Mouse (Mus musculus): ENCODE measurements around the gene Olfr1109. TPM values are rescaled to one million over a fixed set of nuclear protein-coding genes. Genes with fewer than 3 reads are reported as not detected.

The Olfr1109 gene
- not detected in 2 replicates for polyA plus RNA-seq (2012; rRNA removed)

DNA sequence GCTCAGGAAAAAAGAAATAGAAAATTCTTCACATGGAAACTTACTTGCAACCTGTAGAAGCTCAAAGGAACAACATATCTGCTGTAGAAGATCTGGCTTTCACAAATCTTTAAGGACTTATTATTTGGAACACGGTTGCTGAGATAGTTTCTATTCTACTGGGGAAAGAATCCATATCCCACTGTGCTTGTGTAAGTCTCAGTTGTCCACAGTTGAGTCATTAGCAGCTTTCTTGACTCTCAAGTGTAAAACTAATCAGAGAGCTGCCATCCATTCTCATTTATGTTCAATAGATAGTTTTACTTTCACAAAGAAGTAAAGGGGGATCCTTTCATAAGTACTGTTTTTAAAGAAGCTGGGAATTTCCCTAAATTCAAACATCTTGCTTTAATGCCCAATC, at the start of gene Olfr1109:
Olfr1109 (minus strand) TSS at position 101 of the 400 bp plus-strand sequence.
- no peaks in the 10 kb centered on the region for H3K36me3 ChIP-seq (ENCODE audit: control insufficient read depth, insufficient read depth, low read length)
- H3K27me3 ChIP-seq (ENCODE audit: control insufficient read depth, insufficient read depth, low read length) = no peaks in the 10 kb centered on the region
- H3K4me3 ChIP-seq (ENCODE audit: low read depth, low read length) = no peak within 1 kb of the TSS
- TF ChIP-seq POLR2A (IDR thresholded peaks at IDR 0.05; ENCODE audit: low read depth, low read length) (no peak), CTCF (IDR thresholded peaks at IDR 0.05; ENCODE audit: extremely low read depth, insufficient read length, insufficient replicate concordance, low read depth, low read length) (no peak)
- H3K27ac ChIP-seq (ENCODE audit: insufficient read depth, low read depth, low read length) = no peak within 1 kb of the TSS
- H3K4me1 ChIP-seq (ENCODE audit: control insufficient read depth, insufficient read depth, insufficient read length, low read length) = no peaks in the 10 kb centered on the region
- 62% methylated on average over 1 of the region's 1 CpGs for WGBS

DNA sequence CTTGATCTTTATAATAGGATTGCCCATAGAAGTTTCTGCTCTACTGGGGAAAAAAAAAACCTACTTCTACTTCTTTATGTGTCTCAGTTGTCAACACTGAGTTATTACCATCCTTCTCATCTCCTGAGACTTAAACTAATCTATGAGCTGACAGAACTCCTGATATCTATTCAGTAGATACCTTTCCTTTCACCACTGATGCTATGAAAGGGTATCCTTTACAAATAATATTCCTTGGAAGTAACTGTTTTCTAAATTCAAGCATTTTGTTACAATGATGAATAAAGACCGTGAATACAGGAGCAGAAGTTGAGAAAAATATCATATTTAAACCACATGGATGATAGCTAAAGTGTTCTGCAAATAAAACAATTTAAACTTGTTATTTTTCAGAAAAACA, 44.4 kb upstream of the Olfr1109 start, which contains the start of gene Olfr1110:
Olfr1110 (minus strand) TSS at position 101 of the 400 bp plus-strand sequence.
- Histone ChIP-seq H3K27ac (ENCODE audit: insufficient read depth, low read depth, low read length) (no peak within 1 kb of the TSS), H3K4me1 (ENCODE audit: control insufficient read depth, insufficient read depth, insufficient read length, low read length) (no peaks in the 10 kb centered on the region), H3K4me3 (ENCODE audit: low read depth, low read length) (no peak within 1 kb of the TSS), H3K27me3 (ENCODE audit: control insufficient read depth, insufficient read depth, low read length) (no peaks in the 10 kb centered on the region), H3K36me3 (ENCODE audit: control insufficient read depth, insufficient read depth, low read length) (no peaks in the 10 kb centered on the region)
- 76% methylated on average over 1 of the region's 1 CpGs for WGBS
- TF ChIP-seq CTCF (IDR thresholded peaks at IDR 0.05; ENCODE audit: extremely low read depth, insufficient read length, insufficient replicate concordance, low read depth, low read length) (no peak), POLR2A (IDR thresholded peaks at IDR 0.05; ENCODE audit: low read depth, low read length) (no peak)

DNA sequence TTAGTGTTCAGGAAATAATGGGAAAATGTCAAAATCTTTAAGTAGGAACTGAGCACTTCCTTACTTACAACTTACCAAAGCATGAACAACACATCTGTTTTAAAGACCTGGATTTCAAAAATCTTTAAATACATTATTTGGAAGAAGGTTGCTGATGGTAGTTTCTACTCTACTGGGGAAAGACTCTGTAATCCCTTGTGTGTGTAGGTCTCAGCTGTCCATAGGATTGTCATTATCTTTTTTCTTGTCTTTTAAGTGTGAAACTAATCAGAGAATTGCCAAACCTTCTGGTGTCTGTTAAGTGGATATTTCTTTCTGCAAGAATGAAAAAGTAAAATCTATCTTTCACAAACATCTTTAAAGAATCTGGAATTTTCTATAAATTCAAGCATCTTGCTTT, 18.7 kb upstream of the Olfr1109 start, which contains the start of gene Olfr259:
Olfr259 (minus strand) TSS at position 101 of the 400 bp plus-strand sequence.
- H3K27me3 ChIP-seq (ENCODE audit: control insufficient read depth, insufficient read depth, low read length) = no peaks in the 10 kb centered on the region
- H3K4me3 ChIP-seq (ENCODE audit: low read depth, low read length) = no peak within 1 kb of the TSS
- H3K4me1 ChIP-seq (ENCODE audit: control insufficient read depth, insufficient read depth, insufficient read length, low read length) = no peaks in the 10 kb centered on the region
- TF ChIP-seq CTCF (IDR thresholded peaks at IDR 0.05; ENCODE audit: extremely low read depth, insufficient read length, insufficient replicate concordance, low read depth, low read length) (no peak), POLR2A (IDR thresholded peaks at IDR 0.05; ENCODE audit: low read depth, low read length) (no peak)
- no peaks in the 10 kb centered on the region for H3K36me3 ChIP-seq (ENCODE audit: control insufficient read depth, insufficient read depth, low read length)
- no peak within 1 kb of the TSS for H3K27ac ChIP-seq (ENCODE audit: insufficient read depth, low read depth, low read length)

DNA sequence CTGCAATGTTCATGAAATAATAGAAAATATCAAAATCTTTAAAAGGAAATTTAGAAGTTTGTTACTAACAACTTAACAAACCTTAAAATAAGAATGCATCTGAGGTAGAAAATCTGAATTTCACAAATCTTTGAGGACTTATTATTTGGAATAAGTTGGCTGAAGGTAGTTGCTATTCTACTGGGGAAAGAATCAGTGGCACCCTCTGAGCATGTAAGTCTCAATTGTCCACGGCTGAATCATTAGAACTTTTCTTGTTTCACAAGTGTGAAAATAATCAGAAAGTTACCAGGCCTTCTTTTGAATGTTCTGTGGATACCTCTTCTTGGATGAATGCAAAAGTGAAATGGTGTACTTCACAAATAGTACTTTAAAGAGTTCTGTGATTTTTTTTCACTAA, 20.1 kb downstream of the Olfr1109 start, which contains the start of gene Olfr1107:
Olfr1107 (minus strand) TSS at position 101 of the 400 bp plus-strand sequence.
- Histone ChIP-seq H3K4me3 (ENCODE audit: low read depth, low read length) (no peak within 1 kb of the TSS), H3K27ac (ENCODE audit: insufficient read depth, low read depth, low read length) (no peak within 1 kb of the TSS), H3K4me1 (ENCODE audit: control insufficient read depth, insufficient read depth, insufficient read length, low read length) (no peaks in the 10 kb centered on the region), H3K36me3 (ENCODE audit: control insufficient read depth, insufficient read depth, low read length) (no peaks in the 10 kb centered on the region), H3K27me3 (ENCODE audit: control insufficient read depth, insufficient read depth, low read length) (no peaks in the 10 kb centered on the region)
- TF ChIP-seq POLR2A (IDR thresholded peaks at IDR 0.05; ENCODE audit: low read depth, low read length) (no peak), CTCF (IDR thresholded peaks at IDR 0.05; ENCODE audit: extremely low read depth, insufficient read length, insufficient replicate concordance, low read depth, low read length) (no peak)
- WGBS = 70% methylated on average over 1 of the region's 1 CpGs

DNA sequence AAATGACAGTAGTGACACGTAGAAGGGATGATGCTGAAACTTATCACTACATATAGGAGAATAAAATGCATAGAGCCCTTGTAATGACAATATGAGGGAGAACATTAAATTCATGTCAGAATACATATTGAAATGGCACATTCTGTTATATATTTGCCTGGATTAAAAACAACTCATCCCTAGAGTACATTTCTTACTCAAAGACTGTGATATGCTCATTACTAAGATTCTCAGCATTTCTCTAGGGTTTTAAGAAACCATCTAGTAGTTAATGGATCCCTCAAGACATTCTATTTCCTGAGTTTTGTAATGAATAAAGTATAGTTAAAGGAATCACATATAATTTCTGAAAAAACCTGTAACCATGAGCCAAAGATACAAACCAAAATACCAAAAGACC, 43.6 kb downstream of the Olfr1109 start, which contains the start of gene Olfr1106:
Olfr1106 (minus strand) TSS at position 101 of the 400 bp plus-strand sequence.
- H3K4me3 ChIP-seq (ENCODE audit: low read depth, low read length) = no peak within 1 kb of the TSS
- no peaks in the 10 kb centered on the region for H3K27me3 ChIP-seq (ENCODE audit: control insufficient read depth, insufficient read depth, low read length)
- no peak within 1 kb of the TSS for H3K27ac ChIP-seq (ENCODE audit: insufficient read depth, low read depth, low read length)
- WGBS = 49% methylated on average over 1 of the region's 1 CpGs
- TF ChIP-seq CTCF (IDR thresholded peaks at IDR 0.05; ENCODE audit: extremely low read depth, insufficient read length, insufficient replicate concordance, low read depth, low read length) (no peak), POLR2A (IDR thresholded peaks at IDR 0.05; ENCODE audit: low read depth, low read length) (no peak)
- no peaks in the 10 kb centered on the region for H3K36me3 ChIP-seq (ENCODE audit: control insufficient read depth, insufficient read depth, low read length)
- H3K4me1 ChIP-seq (ENCODE audit: control insufficient read depth, insufficient read depth, insufficient read length, low read length) = no peaks in the 10 kb centered on the region

Other genes with a start within 250 kb of the Olfr1109 start
- gene Olfr1095, start 244.3 kb downstream of the Olfr1109 start, polyA plus RNA-seq (2012; rRNA removed) = not detected in 2 replicates
- gene Gm13723, start 221.2 kb downstream of the Olfr1109 start, polyA plus RNA-seq (2012; rRNA removed) = not detected in 2 replicates
- gene Olfr1097, start 203.8 kb downstream of the Olfr1109 start, polyA plus RNA-seq (2012; rRNA removed) = not detected in 2 replicates
- not detected in 2 replicates for gene Olfr1098, start 171.5 kb downstream of the Olfr1109 start, polyA plus RNA-seq (2012; rRNA removed)
- gene Olfr1099, start 135.3 kb downstream of the Olfr1109 start, polyA plus RNA-seq (2012; rRNA removed) = not detected in 2 replicates
- not detected in 2 replicates for gene Olfr1100, start 116.1 kb downstream of the Olfr1109 start, polyA plus RNA-seq (2012; rRNA removed)
- gene Olfr1101, start 104.8 kb downstream of the Olfr1109 start, polyA plus RNA-seq (2012; rRNA removed) = not detected in 2 replicates
- gene Olfr1102, start 97.6 kb downstream of the Olfr1109 start, polyA plus RNA-seq (2012; rRNA removed) = not detected in 2 replicates
- not detected in 2 replicates for gene Olfr1104, start 68.9 kb downstream of the Olfr1109 start, polyA plus RNA-seq (2012; rRNA removed)
- not detected in 2 replicates for gene Olfr1105, start 59.5 kb downstream of the Olfr1109 start, polyA plus RNA-seq (2012; rRNA removed)
- not detected in 2 replicates for gene Olfr1106, start 43.7 kb downstream of the Olfr1109 start, polyA plus RNA-seq (2012; rRNA removed)
- gene Olfr1107, start 20.2 kb downstream of the Olfr1109 start, polyA plus RNA-seq (2012; rRNA removed) = not detected in 2 replicates
- not detected in 2 replicates for gene Olfr259, start 18.6 kb upstream of the Olfr1109 start, polyA plus RNA-seq (2012; rRNA removed)
- not detected in 2 replicates for gene Olfr1110, start 44.3 kb upstream of the Olfr1109 start, polyA plus RNA-seq (2012; rRNA removed)
- gene Olfr1111, start 56.6 kb upstream of the Olfr1109 start, polyA plus RNA-seq (2012; rRNA removed) = not detected in 2 replicates
- gene Olfr1112, start 91.8 kb upstream of the Olfr1109 start, polyA plus RNA-seq (2012; rRNA removed) = not detected in 2 replicates
- not detected in 2 replicates for gene Olfr1113, start 113.0 kb upstream of the Olfr1109 start, polyA plus RNA-seq (2012; rRNA removed)
- gene Olfr1115, start 152.0 kb upstream of the Olfr1109 start, polyA plus RNA-seq (2012; rRNA removed) = not detected in 2 replicates
- gene Olfr1116, start 171.5 kb upstream of the Olfr1109 start, polyA plus RNA-seq (2012; rRNA removed) = not detected in 2 replicates
- not detected in 2 replicates for gene Olfr1118, start 211.6 kb upstream of the Olfr1109 start, polyA plus RNA-seq (2012; rRNA removed)

All from small intestine, adult 2 months (tissue).